Mouse (Mus musculus) liver, embryonic 13.5 days (tissue): ENCODE data around the gene Macc1. TPM values are rescaled to one million over a fixed set of nuclear protein-coding genes. Genes with fewer than 3 reads are reported as not detected.

Experiments used
- ATAC-seq: fragments of 200-750 bp; cut with Nextera tagmentation; 2 replicates; pipeline ENCODE4 v1.8.0; 2017; ENCODE audit warnings: low read depth, mild to moderate bottlenecking, moderate number of reproducible peaks, moderate library complexity
- DNase-seq: peaks from one replicate; pipeline ENCODE4 v3.0.0; 2022
- H3K27ac ChIP-seq: fragments of 300-500 bp; sonication (generic); 2 replicates; pipeline ENCODE4 v1.5.1; 2015; ENCODE audit warnings: moderate library complexity, mild to moderate bottlenecking, inconsistent platforms
- H3K27me3 ChIP-seq: fragments of 300-500 bp; sonication (generic); 2 replicates; pipeline ENCODE4 v1.6.1; 2015; ENCODE audit warnings: mild to moderate bottlenecking, inconsistent platforms
- H3K36me3 ChIP-seq: fragments of 300-500 bp; sonication (generic); 2 replicates; pipeline ENCODE4 v1.6.1; 2015; ENCODE audit warnings: mild to moderate bottlenecking, inconsistent platforms
- H3K4me1 ChIP-seq: fragments of 300-500 bp; sonication (generic); replicated peaks from 2 replicates; pipeline ENCODE4 v1.6.1; 2015; ENCODE audit warnings: inconsistent platforms
- H3K4me2 ChIP-seq: fragments of 300-500 bp; sonication (generic); 2 replicates; pipeline ENCODE4 v1.6.1; 2015; ENCODE audit warnings: inconsistent platforms, mild to moderate bottlenecking, moderate library complexity
- H3K4me3 ChIP-seq: fragments of 300-500 bp; sonication (generic); replicated peaks from 2 replicates; pipeline ENCODE4 v1.5.1; 2015; ENCODE audit warnings: mild to moderate bottlenecking, inconsistent platforms
- H3K9ac ChIP-seq: fragments of 300-500 bp; sonication (generic); 2 replicates; pipeline ENCODE4 v1.6.1; 2015; ENCODE audit warnings: mild to moderate bottlenecking, inconsistent platforms
- H3K9me3 ChIP-seq: fragments of 300-500 bp; sonication (generic); replicated peaks from 2 replicates; pipeline ENCODE4 v1.6.1; 2016; ENCODE audit warnings: inconsistent platforms
- WGBS: fragments of 180-500 bp; shearing (Covaris S2); methylation state at CpG from one replicate; pipeline ENCODE4 v1.1.7; 2015; ENCODE audit not compliant: insufficient replicate concordance; 5-methylcytosine and 5-hydroxymethylcytosine counted together
- polyA plus RNA-seq: library from polyadenylated mRNA; unstranded; fragments of >200 nt; fragmentation: Nextera tagmentation; extraction: Ambion mirVana; gene quantifications from 2 replicates; pipeline ENCODE4 v1.2.1, GENCODE M21; 2015

The Macc1 gene
- polyA plus RNA-seq, 1 experiment from 2014 or later, result not detected

GRCm38 (mm10) chr12:119387925-119388324 is 73.9 kb downstream of the Macc1 start:
- Histone ChIP-seq H3K9me3 (no peaks in the 10 kb centered on the region), H3K4me2 (no peak overlapping the region), H3K9ac (no peak overlapping the region), H3K4me3 (no peak overlapping the region), H3K36me3 (no peaks in the 10 kb centered on the region), H3K27me3 (no peaks in the 10 kb centered on the region), H3K4me1 (no peaks in the 10 kb centered on the region), H3K27ac (no peak overlapping the region)
- no peak for ATAC-seq
- no peak for DNase-seq
- WGBS, result 47% methylated on average over 2 of the region's 2 CpGs

GRCm38 (mm10) chr12:119390192-119390684 is 76.2 kb downstream of the Macc1 start:
- no peak overlapping the region for H3K4me3 ChIP-seq
- no peak overlapping the region for H3K27ac ChIP-seq
- ATAC-seq (no peak), DNase-seq (no peak)
- H3K27me3 ChIP-seq, result no peaks in the 10 kb centered on the region
- no peak overlapping the region for H3K9ac ChIP-seq
- 49% methylated on average over 3 of the region's 3 CpGs for WGBS
- H3K4me1 ChIP-seq, result no peaks in the 10 kb centered on the region
- H3K4me2 ChIP-seq, result no peak overlapping the region
- H3K36me3 ChIP-seq, result no peaks in the 10 kb centered on the region
- no peaks in the 10 kb centered on the region for H3K9me3 ChIP-seq

- 56% methylated on average over 2 of the region's 2 CpGs for WGBS
- H3K36me3 ChIP-seq, result no peaks in the 10 kb centered on the region
- H3K27ac ChIP-seq, result no peak overlapping the region
- DNase-seq, result no peak
- H3K27me3 ChIP-seq, result no peaks in the 10 kb centered on the region
- no peak overlapping the region for H3K9ac ChIP-seq
- no peak overlapping the region for H3K4me2 ChIP-seq
- no peak overlapping the region for H3K4me3 ChIP-seq
- no peaks in the 10 kb centered on the region for H3K9me3 ChIP-seq
- H3K4me1 ChIP-seq, result no peaks in the 10 kb centered on the region
- ATAC-seq, result no peak
These were observed 84.1 kb downstream of the Macc1 start for GRCm38 (mm10) chr12:119398046-119398659.

DNA sequence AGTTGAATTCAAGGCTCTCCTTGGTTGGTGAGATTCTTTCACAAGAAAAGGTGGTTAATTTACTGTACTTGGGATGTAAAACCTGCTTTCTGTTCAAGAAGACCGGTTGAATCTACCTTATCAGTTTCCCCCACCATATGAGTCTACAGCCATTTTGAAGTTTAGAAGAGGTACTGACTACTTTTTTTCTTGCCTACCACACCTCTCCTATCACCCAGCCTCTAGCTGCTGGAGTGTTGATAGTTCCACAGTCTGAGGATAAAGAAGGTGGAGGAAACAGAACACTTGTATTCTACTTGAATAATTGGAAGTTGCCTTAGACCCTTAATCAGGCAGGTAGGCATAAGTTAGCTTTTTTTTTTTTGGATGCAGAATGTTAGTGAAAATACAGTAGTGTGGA is 88.2 kb downstream of the Macc1 start:
- Histone ChIP-seq H3K9ac (no peak overlapping the region), H3K4me2 (no peak overlapping the region), H3K4me1 (no peaks in the 10 kb centered on the region), H3K27ac (no peak overlapping the region), H3K36me3 (no peaks in the 10 kb centered on the region), H3K27me3 (no peaks in the 10 kb centered on the region), H3K4me3 (no peak overlapping the region), H3K9me3 (no peaks in the 10 kb centered on the region)
- 39% methylated on average over 1 of the region's 1 CpGs for WGBS
- ATAC-seq (peak; percentile 58; the same call in 1 of the 2 replicates), DNase-seq (no peak)

GRCm38 (mm10) chr12:119402796-119403195 is 88.7 kb downstream of the Macc1 start:
- no peak overlapping the region for H3K27ac ChIP-seq
- no peaks in the 10 kb centered on the region for H3K27me3 ChIP-seq
- ATAC-seq (no peak), DNase-seq (no peak)
- no peak overlapping the region for H3K9ac ChIP-seq
- H3K4me3 ChIP-seq, result no peak overlapping the region
- H3K9me3 ChIP-seq, result no peaks in the 10 kb centered on the region
- no peaks in the 10 kb centered on the region for H3K4me1 ChIP-seq
- H3K36me3 ChIP-seq, result no peaks in the 10 kb centered on the region
- 46% methylated on average over 3 of the region's 3 CpGs for WGBS
- no peak overlapping the region for H3K4me2 ChIP-seq

- Histone ChIP-seq H3K4me2 (no peak overlapping the region), H3K4me3 (no peak overlapping the region), H3K9me3 (no peaks in the 10 kb centered on the region), H3K9ac (no peak overlapping the region), H3K27ac (no peak overlapping the region), H3K4me1 (no peaks in the 10 kb centered on the region), H3K27me3 (no peaks in the 10 kb centered on the region), H3K36me3 (no peaks in the 10 kb centered on the region)
- 64% methylated on average over 1 of the region's 1 CpGs for WGBS
- no peak for DNase-seq
- ATAC-seq, result no peak
These were observed 90.7 kb downstream of the Macc1 start for GRCm38 (mm10) chr12:119404810-119405209.

DNA sequence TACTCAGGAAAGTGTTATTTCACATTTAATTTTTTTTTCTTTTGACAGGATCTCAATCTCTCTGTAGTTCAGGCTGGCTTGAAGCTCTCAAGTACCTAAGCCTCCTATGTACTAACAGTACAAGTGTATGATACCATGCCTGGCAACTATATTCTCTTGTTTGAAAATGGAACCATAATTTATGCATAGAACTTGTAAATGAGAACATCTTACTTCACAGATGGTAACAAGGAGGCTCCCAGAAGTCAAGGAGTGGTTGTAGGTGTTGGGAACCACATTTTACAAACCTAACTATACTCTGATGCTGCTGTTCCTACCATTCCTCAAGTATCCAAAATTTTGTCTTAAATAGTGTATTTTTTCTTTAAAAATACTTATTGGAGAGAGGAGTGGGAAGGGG is 96.5 kb downstream of the Macc1 start:
- Histone ChIP-seq H3K27me3 (no peaks in the 10 kb centered on the region), H3K4me2 (no peak overlapping the region), H3K9ac (no peak overlapping the region), H3K36me3 (no peaks in the 10 kb centered on the region), H3K27ac (no peak overlapping the region), H3K4me3 (no peak overlapping the region), H3K9me3 (no peaks in the 10 kb centered on the region), H3K4me1 (no peaks in the 10 kb centered on the region)
- DNase-seq, result no peak
- ATAC-seq, result no peak

- no peak for ATAC-seq
- Histone ChIP-seq H3K27ac (no peak overlapping the region), H3K27me3 (no peaks in the 10 kb centered on the region), H3K9ac (no peak overlapping the region), H3K9me3 (no peaks in the 10 kb centered on the region), H3K4me3 (no peak overlapping the region), H3K4me1 (no peaks in the 10 kb centered on the region), H3K36me3 (no peaks in the 10 kb centered on the region), H3K4me2 (no peak overlapping the region)
- no peak for DNase-seq
- WGBS, result 47% methylated on average over 2 of the region's 2 CpGs
These were observed 96.9 kb downstream of the Macc1 start for GRCm38 (mm10) chr12:119410956-119411355.

GRCm38 (mm10) chr12:119411982-119412381 is 97.9 kb downstream of the Macc1 start:
- 40% methylated on average over 2 of the region's 2 CpGs for WGBS
- H3K27ac ChIP-seq, result no peak overlapping the region
- no peaks in the 10 kb centered on the region for H3K9me3 ChIP-seq
- H3K4me1 ChIP-seq, result no peaks in the 10 kb centered on the region
- H3K4me3 ChIP-seq, result no peak overlapping the region
- no peak overlapping the region for H3K4me2 ChIP-seq
- ATAC-seq (0 out of 2 replicates have a peak, but pooled peaks have one; percentile 29), DNase-seq (no peak)
- no peaks in the 10 kb centered on the region for H3K36me3 ChIP-seq
- H3K9ac ChIP-seq, result no peak overlapping the region
- no peaks in the 10 kb centered on the region for H3K27me3 ChIP-seq

DNA sequence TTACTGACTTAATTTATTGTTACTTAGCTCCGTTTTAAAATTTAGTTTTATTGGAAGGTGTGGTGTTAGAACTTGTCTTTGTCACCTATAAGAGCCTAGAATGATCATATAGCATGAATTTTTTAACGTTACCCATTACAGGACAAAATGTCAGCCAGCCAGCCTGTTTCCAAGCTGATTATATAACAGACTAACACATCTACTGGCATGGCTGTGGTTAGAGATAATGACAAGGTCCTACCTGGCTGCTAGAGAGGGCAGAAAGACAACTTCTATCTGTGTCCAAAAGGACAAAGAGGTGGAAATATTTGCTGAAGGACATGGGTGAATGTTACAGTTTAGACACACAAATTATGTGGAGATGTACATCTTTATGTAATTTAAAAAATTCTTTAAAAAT is 101.8 kb downstream of the Macc1 start:
- ATAC-seq, result peak; percentile 71; the same call in 1 of the 2 replicates

GRCm38 (mm10) chr12:119425749-119426148 is 111.7 kb downstream of the Macc1 start:
- Histone ChIP-seq H3K9me3 (no peaks in the 10 kb centered on the region), H3K27me3 (no peaks in the 10 kb centered on the region), H3K27ac (no peak overlapping the region), H3K4me1 (no peaks in the 10 kb centered on the region; the same call in 1 of the 2 replicates), H3K4me2 (no peak overlapping the region), H3K4me3 (no peak overlapping the region), H3K36me3 (no peaks in the 10 kb centered on the region), H3K9ac (no peak overlapping the region)
- DNase-seq (no peak), ATAC-seq (peak; percentile 90)
- WGBS, result 27% methylated on average over 2 of the region's 2 CpGs

More for the DNA sequence above, 101.8 kb downstream of the Macc1 start:
- Histone ChIP-seq H3K4me1 (no peaks in the 10 kb centered on the region), H3K4me2 (no peak overlapping the region), H3K9ac (no peak overlapping the region), H3K36me3 (no peaks in the 10 kb centered on the region), H3K9me3 (no peaks in the 10 kb centered on the region), H3K27ac (no peak overlapping the region), H3K4me3 (no peak overlapping the region), H3K27me3 (no peaks in the 10 kb centered on the region)
- DNase-seq, result no peak
- WGBS, result 47% methylated on average over 2 of the region's 2 CpGs

- WGBS, result 90% methylated on average over 2 of the region's 2 CpGs
- H3K4me3 ChIP-seq, result no peak overlapping the region
- DNase-seq, result no peak
- ATAC-seq, result peak; percentile 32; the same call in 1 of the 2 replicates
- H3K4me2 ChIP-seq, result no peak overlapping the region
- no peaks in the 10 kb centered on the region for H3K9me3 ChIP-seq
- no peaks in the 10 kb centered on the region for H3K27me3 ChIP-seq
- H3K36me3 ChIP-seq, result no peaks in the 10 kb centered on the region
- no peak overlapping the region for H3K9ac ChIP-seq
- no peak overlapping the region for H3K27ac ChIP-seq
- H3K4me1 ChIP-seq, result no peaks in the 10 kb centered on the region; the same call in 1 of the 2 replicates
These were observed 112.3 kb downstream of the Macc1 start for GRCm38 (mm10) chr12:119426182-119426886.
